Mouse (Mus musculus): Measurements from ENCODE around the gene Lztfl1. TPM values are rescaled to one million over a fixed set of nuclear protein-coding genes. Genes with fewer than 3 reads are reported as not detected.

The Lztfl1 gene
- polyA plus RNA-seq, 1 experiment from 2014 or later, result 51.1 TPM

- Histone ChIP-seq H3K9ac (ENCODE audit: low read depth, low read length) (no peak overlapping the region), H3K9me3 (replicated peaks; ENCODE audit: control insufficient read depth, low read length, poor library complexity, severe bottlenecking) (no peaks in the 10 kb centered on the region), H3K36me3 (ENCODE audit: control insufficient read depth, insufficient read depth, low read length) (peaks cover 19% of the 10 kb centered on the region), H3K27me3 (ENCODE audit: control insufficient read depth, insufficient read depth, low read depth, low read length) (no peaks in the 10 kb centered on the region), H3K4me3 (ENCODE audit: low read depth, low read length) (no peak overlapping the region), H3K27ac (ENCODE audit: low read length) (no peak overlapping the region), H3K4me1 (ENCODE audit: control insufficient read depth, insufficient read depth, low read length) (no peaks in the 10 kb centered on the region), H3K4me2 (ENCODE audit: low read length) (no peak overlapping the region)
- WGBS, result 94% methylated on average over 5 of the region's 5 CpGs
- ATAC-seq, result no peak
Measured at GRCm38 (mm10) chr9:123701822-123702221, 15.7 kb downstream of the Lztfl1 start.

DNA sequence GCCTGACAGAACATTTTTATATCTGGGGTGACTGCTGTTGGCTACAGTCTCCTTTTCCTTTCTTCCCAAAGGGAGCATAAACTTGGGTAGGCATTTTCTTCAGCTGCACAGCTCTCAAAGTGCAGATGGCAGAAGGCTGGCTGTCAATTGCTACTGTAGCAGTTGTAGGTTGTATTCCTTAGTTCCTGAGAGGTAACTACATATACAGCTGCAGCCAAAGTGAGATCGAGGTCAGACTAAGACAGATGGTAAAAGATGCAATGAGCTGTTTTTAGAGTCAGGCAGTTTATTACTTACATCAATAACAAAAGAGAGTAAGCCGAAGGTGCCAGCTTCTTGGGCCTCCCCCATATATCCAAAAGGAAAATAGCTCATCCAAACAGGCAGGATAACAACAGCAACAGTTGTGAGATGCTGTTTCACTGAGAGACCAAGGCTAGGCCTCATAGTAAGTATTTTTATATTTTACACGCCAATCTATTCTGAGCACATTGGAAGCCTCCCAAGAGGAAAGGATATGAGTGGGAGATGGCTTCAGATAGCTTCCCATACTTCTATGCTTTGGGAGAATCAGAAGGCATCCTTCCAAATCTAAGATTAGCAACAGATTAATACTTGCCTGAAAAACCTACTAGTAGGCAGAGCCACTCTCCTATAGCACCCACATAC lies 21.7 kb downstream of the Lztfl1 start:
- Histone ChIP-seq H3K27me3 (ENCODE audit: control insufficient read depth, insufficient read depth, low read depth, low read length) (no peaks in the 10 kb centered on the region), H3K9me3 (replicated peaks; ENCODE audit: control insufficient read depth, low read length, poor library complexity, severe bottlenecking) (no peaks in the 10 kb centered on the region), H3K4me2 (ENCODE audit: low read length) (no peak overlapping the region), H3K4me3 (ENCODE audit: low read depth, low read length) (no peak overlapping the region), H3K4me1 (ENCODE audit: control insufficient read depth, insufficient read depth, low read length) (no peaks in the 10 kb centered on the region), H3K36me3 (ENCODE audit: control insufficient read depth, insufficient read depth, low read length) (peaks cover 7% of the 10 kb centered on the region), H3K9ac (ENCODE audit: low read depth, low read length) (no peak overlapping the region), H3K27ac (ENCODE audit: low read length) (no peak overlapping the region)
- no peak for ATAC-seq
- 95% methylated on average over 3 of the region's 3 CpGs for WGBS

- no peak for ATAC-seq
- Histone ChIP-seq H3K4me2 (ENCODE audit: low read length) (no peak overlapping the region), H3K27ac (ENCODE audit: low read length) (no peak overlapping the region), H3K36me3 (ENCODE audit: control insufficient read depth, insufficient read depth, low read length) (no peaks in the 10 kb centered on the region), H3K4me1 (ENCODE audit: control insufficient read depth, insufficient read depth, low read length) (no peaks in the 10 kb centered on the region), H3K27me3 (ENCODE audit: control insufficient read depth, insufficient read depth, low read depth, low read length) (no peaks in the 10 kb centered on the region), H3K9me3 (replicated peaks; ENCODE audit: control insufficient read depth, low read length, poor library complexity, severe bottlenecking) (no peaks in the 10 kb centered on the region), H3K4me3 (ENCODE audit: low read depth, low read length) (no peak overlapping the region), H3K9ac (ENCODE audit: low read depth, low read length) (no peak overlapping the region)
- 68% methylated on average over 1 of the region's 1 CpGs for WGBS
Measured at GRCm38 (mm10) chr9:123688227-123688626, 29.3 kb downstream of the Lztfl1 start.

GRCm38 (mm10) chr9:123686206-123686605 lies 31.3 kb downstream of the Lztfl1 start:
- 0 out of 2 replicates have a peak, but pooled peaks cover 2% of the 10 kb centered on the region for H3K27me3 ChIP-seq (ENCODE audit: control insufficient read depth, insufficient read depth, low read depth, low read length)
- no peak overlapping the region for H3K4me2 ChIP-seq (ENCODE audit: low read length)
- H3K4me1 ChIP-seq (ENCODE audit: control insufficient read depth, insufficient read depth, low read length), result no peaks in the 10 kb centered on the region
- H3K4me3 ChIP-seq (ENCODE audit: low read depth, low read length), result no peak overlapping the region
- no peak overlapping the region for H3K27ac ChIP-seq (ENCODE audit: low read length)
- H3K9me3 ChIP-seq (replicated peaks; ENCODE audit: control insufficient read depth, low read length, poor library complexity, severe bottlenecking), result no peaks in the 10 kb centered on the region
- ATAC-seq, result no peak
- no peaks in the 10 kb centered on the region for H3K36me3 ChIP-seq (ENCODE audit: control insufficient read depth, insufficient read depth, low read length)
- WGBS, result 55% methylated on average over 5 of the region's 5 CpGs
- no peak overlapping the region for H3K9ac ChIP-seq (ENCODE audit: low read depth, low read length)

GRCm38 (mm10) chr9:123683704-123684103 lies 33.8 kb downstream of the Lztfl1 start:
- Histone ChIP-seq H3K9ac (ENCODE audit: low read depth, low read length) (no peak overlapping the region), H3K4me2 (ENCODE audit: low read length) (no peak overlapping the region), H3K27ac (ENCODE audit: low read length) (no peak overlapping the region), H3K4me3 (ENCODE audit: low read depth, low read length) (no peak overlapping the region), H3K27me3 (ENCODE audit: control insufficient read depth, insufficient read depth, low read depth, low read length) (peaks cover 15% of the 10 kb centered on the region), H3K36me3 (ENCODE audit: control insufficient read depth, insufficient read depth, low read length) (no peaks in the 10 kb centered on the region), H3K9me3 (replicated peaks; ENCODE audit: control insufficient read depth, low read length, poor library complexity, severe bottlenecking) (no peaks in the 10 kb centered on the region), H3K4me1 (ENCODE audit: control insufficient read depth, insufficient read depth, low read length) (no peaks in the 10 kb centered on the region)
- no peak for ATAC-seq
- WGBS, result 53% methylated on average over 3 of the region's 3 CpGs

DNA sequence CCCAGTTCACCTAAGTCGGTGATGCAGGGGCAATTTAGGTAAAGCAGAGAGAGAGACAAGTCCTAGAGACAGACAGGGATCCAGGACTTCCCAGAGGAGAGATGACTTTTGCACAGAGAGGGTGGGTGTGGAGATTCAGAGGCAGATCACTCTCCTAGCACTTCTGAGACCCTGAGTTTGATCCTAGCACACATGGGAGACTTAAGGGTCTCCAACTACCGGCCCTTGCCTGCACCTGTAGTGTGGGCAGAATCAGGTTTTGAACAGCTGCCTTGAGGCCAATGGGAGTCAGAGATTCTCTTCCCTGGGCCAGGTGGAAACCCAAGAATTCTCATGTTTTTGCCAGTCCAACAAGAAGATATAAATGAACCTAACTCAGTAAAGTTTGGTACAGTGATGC lies 38.3 kb downstream of the Lztfl1 start:
- Histone ChIP-seq H3K4me2 (ENCODE audit: low read length) (peak overlapping the region; percentile 85), H3K4me1 (ENCODE audit: control insufficient read depth, insufficient read depth, low read length) (peaks cover 5% of the 10 kb centered on the region; the same call in 1 of the 2 replicates), H3K4me3 (ENCODE audit: low read depth, low read length) (peak overlapping the region; percentile 46), H3K9me3 (replicated peaks; ENCODE audit: control insufficient read depth, low read length, poor library complexity, severe bottlenecking) (no peaks in the 10 kb centered on the region), H3K27ac (ENCODE audit: low read length) (no peak overlapping the region), H3K9ac (ENCODE audit: low read depth, low read length) (no peak overlapping the region), H3K27me3 (ENCODE audit: control insufficient read depth, insufficient read depth, low read depth, low read length) (peaks cover 32% of the 10 kb centered on the region), H3K36me3 (ENCODE audit: control insufficient read depth, insufficient read depth, low read length) (no peaks in the 10 kb centered on the region)
- ATAC-seq, result no peak
- 27% methylated on average over 2 of the region's 2 CpGs for WGBS

DNA sequence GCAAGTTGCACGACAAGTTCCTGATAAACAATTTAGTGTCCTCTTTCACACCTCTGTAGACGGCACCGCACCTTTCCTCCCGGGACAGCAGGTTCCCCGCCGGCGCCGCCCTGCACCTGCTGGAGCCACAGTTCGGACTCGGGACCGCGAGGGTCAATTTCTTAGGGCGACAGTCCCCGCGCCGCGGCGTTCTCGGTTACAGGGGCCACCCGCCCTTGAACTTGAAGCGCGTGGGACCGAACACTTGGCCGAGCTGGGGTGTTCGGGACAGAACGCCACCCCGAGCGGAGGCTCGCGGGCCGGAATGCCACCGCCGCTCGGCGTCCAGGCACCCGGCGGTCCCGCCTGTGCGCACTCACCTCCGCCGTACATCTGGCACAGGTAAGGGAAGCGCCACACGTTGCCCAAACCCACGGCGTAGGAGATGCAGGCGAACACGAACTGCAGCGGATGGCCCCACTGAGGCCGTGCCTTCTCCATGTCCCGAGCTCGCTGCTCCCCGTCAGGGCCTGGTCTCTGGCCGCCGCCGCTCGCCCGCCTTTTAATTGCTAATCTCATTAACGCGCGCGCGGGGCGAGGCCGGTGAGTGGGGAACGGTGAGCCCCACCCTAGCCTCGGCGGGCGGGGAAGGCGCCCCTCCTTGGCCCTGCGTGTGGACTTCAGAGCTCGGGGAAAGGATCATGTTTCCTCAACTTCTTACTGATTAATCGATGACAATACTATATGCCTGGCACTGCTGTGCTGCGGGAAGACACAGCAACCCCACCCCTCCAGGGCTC lies 39.0 kb downstream of the Lztfl1 start, which contains the start of the genes Ccr9 and Slc6a20a:
Ccr9 (plus strand) TSS at position 113 of the 779 bp plus-strand sequence.
Slc6a20a (minus strand) TSS at position 559 of the 779 bp plus-strand sequence.
- Histone ChIP-seq H3K27ac (ENCODE audit: low read length) (no peak within 1 kb of the TSS), H3K4me3 (ENCODE audit: low read depth, low read length) (peak within 1 kb of the TSS; percentile 46), H3K4me1 (ENCODE audit: control insufficient read depth, insufficient read depth, low read length) (peaks cover 5% of the 10 kb centered on the region; the same call in 1 of the 2 replicates), H3K36me3 (ENCODE audit: control insufficient read depth, insufficient read depth, low read length) (no peaks in the 10 kb centered on the region), H3K9me3 (replicated peaks; ENCODE audit: control insufficient read depth, low read length, poor library complexity, severe bottlenecking) (no peaks in the 10 kb centered on the region), H3K27me3 (ENCODE audit: control insufficient read depth, insufficient read depth, low read depth, low read length) (peaks cover 32% of the 10 kb centered on the region), H3K4me2 (ENCODE audit: low read length) (peak within 1 kb of the TSS; percentile 85), H3K9ac (ENCODE audit: low read depth, low read length) (peak within 1 kb of the TSS; percentile 54)
- peak; percentile 62 for ATAC-seq
- WGBS, result under 1% methylated on average over 71 of the region's 73 CpGs

DNA sequence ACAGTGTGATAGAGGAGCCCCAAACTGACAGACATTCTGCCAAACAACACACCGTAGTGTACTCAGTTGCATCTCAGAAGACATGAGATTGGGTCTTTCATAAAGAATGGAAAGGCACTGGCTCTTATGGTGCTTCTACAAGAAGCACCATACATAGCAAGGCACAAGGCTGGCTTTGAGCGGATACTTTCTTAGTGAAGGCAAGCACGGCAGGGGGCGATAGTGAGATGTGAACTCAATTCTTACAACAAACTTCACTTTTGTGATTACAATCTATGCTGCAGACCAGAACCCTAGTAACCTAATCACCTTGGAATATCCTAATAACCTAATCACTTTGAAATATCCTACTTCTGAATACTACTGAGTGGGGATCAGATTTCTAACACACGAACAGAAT lies 51.9 kb downstream of the Lztfl1 start:
- Histone ChIP-seq H3K9me3 (replicated peaks; ENCODE audit: control insufficient read depth, low read length, poor library complexity, severe bottlenecking) (no peaks in the 10 kb centered on the region), H3K4me3 (ENCODE audit: low read depth, low read length) (no peak overlapping the region), H3K27me3 (ENCODE audit: control insufficient read depth, insufficient read depth, low read depth, low read length) (no peaks in the 10 kb centered on the region), H3K36me3 (ENCODE audit: control insufficient read depth, insufficient read depth, low read length) (no peaks in the 10 kb centered on the region), H3K4me1 (ENCODE audit: control insufficient read depth, insufficient read depth, low read length) (no peaks in the 10 kb centered on the region), H3K9ac (ENCODE audit: low read depth, low read length) (no peak overlapping the region), H3K27ac (ENCODE audit: low read length) (no peak overlapping the region), H3K4me2 (ENCODE audit: low read length) (no peak overlapping the region)
- ATAC-seq, result no peak
- WGBS, result 62% methylated on average over 5 of the region's 5 CpGs
